Mouse (Mus musculus) v-Abl transformed pro-B cells (cell line): Measurements from ENCODE around the gene Rnf44.

Experiments used
- in situ Hi-C, 2 experiments: fragments of 400-800 bp; cut with MboI; formaldehyde crosslinking; loops; one replicate each; pipeline ENCODE4 v1.15.1; 2025; ENCODE audit not compliant: unreplicated experiment in 2 of 2

The Rnf44 gene

DNA sequence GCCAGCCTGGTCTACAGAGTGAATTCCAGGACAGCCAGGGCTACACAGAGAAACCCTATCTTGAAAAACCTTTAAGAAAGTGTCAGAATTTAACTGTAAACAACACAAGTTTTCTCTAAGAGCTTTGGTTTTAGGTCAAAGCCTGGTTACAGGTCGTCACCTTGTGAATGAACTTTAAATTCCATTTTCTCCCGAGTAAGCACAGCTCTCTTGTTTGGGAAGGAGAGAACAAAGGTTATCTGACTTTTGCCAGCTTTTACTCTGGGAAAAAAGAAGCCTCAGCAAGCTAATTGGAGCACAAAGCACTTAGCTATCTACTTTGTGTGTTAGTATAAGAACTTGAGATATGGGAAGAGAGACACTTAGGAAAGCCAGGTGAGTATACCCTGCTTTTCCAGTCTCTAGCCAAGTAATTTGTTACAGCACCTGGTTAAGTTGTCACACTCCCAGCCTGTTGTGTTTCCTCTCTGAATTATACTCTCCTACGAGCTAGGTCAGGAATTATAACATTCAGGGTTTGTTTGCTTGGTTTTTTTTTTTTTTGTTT is 60.9 kb downstream of the Rnf44 start:
- in situ Hi-C loops, result no loop called here
